Mouse (Mus musculus) kidney, embryonic 16.5 days (tissue): ENCODE measurements around the gene Avpr2. TPM values are rescaled to one million over a fixed set of nuclear protein-coding genes. Genes with fewer than 3 reads are reported as not detected.
A peak's percentile ranks its signal among the peaks of the same experiment; 100 is the strongest.

Experiments
- ATAC-seq: fragments of 200-750 bp; cut with Nextera tagmentation; 2 replicates; pipeline ENCODE4 v1.8.0; 2017; ENCODE audit warnings: moderate TSS enrichment; ENCODE audit not compliant: low FRiP score, low TSS enrichment
- H3K27ac ChIP-seq: fragments of 300-500 bp; sonication (generic); 2 replicates; pipeline ENCODE4 v1.5.1; 2014; ENCODE audit warnings: low read length
- H3K27me3 ChIP-seq: fragments of 300-500 bp; sonication (generic); 2 replicates; pipeline ENCODE4 v1.6.1; 2014; ENCODE audit warnings: low read length, control low read depth, mixed read lengths; ENCODE audit not compliant: insufficient read depth
- H3K36me3 ChIP-seq: fragments of 300-500 bp; sonication (generic); 2 replicates; pipeline ENCODE4 v1.6.1; 2014; ENCODE audit warnings: low read length, control low read depth, mixed read lengths; ENCODE audit not compliant: insufficient read depth
- H3K4me1 ChIP-seq: fragments of 300-500 bp; sonication (generic); 2 replicates; pipeline ENCODE4 v1.6.1; 2014; ENCODE audit warnings: low read length, control low read depth, mixed read lengths; ENCODE audit not compliant: insufficient read depth
- H3K4me2 ChIP-seq: fragments of 300-500 bp; sonication (generic); replicated peaks from 2 replicates; pipeline ENCODE4 v1.6.1; 2014; ENCODE audit warnings: low read depth, low read length
- H3K4me3 ChIP-seq: fragments of 300-500 bp; sonication (generic); 2 replicates; pipeline ENCODE4 v1.5.1; 2014; ENCODE audit warnings: mild to moderate bottlenecking, low read length
- H3K9ac ChIP-seq: fragments of 300-500 bp; sonication (generic); replicated peaks from 2 replicates; pipeline ENCODE4 v1.6.1; 2014; ENCODE audit warnings: low read length
- H3K9me3 ChIP-seq: fragments of 300-500 bp; sonication (generic); 2 replicates; pipeline ENCODE4 v1.6.1; 2016; ENCODE audit warnings: low read length, control low read depth
- WGBS: fragments of 180-500 bp; shearing (Covaris S2); extraction: QIAGEN DNeasy Blood & Tissue Kit; methylation state at CpG from one replicate; pipeline ENCODE4 v1.1.7; 2014; 5-methylcytosine and 5-hydroxymethylcytosine counted together
- polyA plus RNA-seq: library from polyadenylated mRNA; unstranded; fragments of >200 nt; fragmentation: Nextera tagmentation; extraction: Ambion mirVana; gene quantifications from 2 replicates; pipeline ENCODE4 v1.2.1, GENCODE M21; 2015

Avpr2 gene
- polyA plus RNA-seq, 1 experiment from 2014 or later = 7.7 TPM

GRCm38 (mm10) chrX:73911588-73911987 is 19.7 kb downstream of the Avpr2 start:
- Histone ChIP-seq H3K9ac (no peak overlapping the region), H3K27me3 (no peaks in the 10 kb centered on the region; the same call in 1 of the 2 replicates), H3K36me3 (no peaks in the 10 kb centered on the region), H3K4me1 (no peaks in the 10 kb centered on the region), H3K4me2 (no peak overlapping the region), H3K4me3 (no peak overlapping the region), H3K27ac (no peak overlapping the region), H3K9me3 (no peaks in the 10 kb centered on the region)
- ATAC-seq = no peak
- 91% methylated on average over 2 of the region's 2 CpGs for WGBS

- no peaks in the 10 kb centered on the region for H3K4me1 ChIP-seq
- H3K4me3 ChIP-seq = peak overlapping the region; percentile 21; the same call in 1 of the 2 replicates
Measured at GRCm38 (mm10) chrX:73914827-73915703, 23.2 kb downstream of the Avpr2 start.

GRCm38 (mm10) chrX:73916945-73917344 is 25.0 kb downstream of the Avpr2 start:
- H3K9me3 ChIP-seq = no peaks in the 10 kb centered on the region
- H3K4me1 ChIP-seq = peaks cover 6% of the 10 kb centered on the region
- H3K27ac ChIP-seq = no peak overlapping the region
- H3K9ac ChIP-seq = no peak overlapping the region
- no peaks in the 10 kb centered on the region for H3K27me3 ChIP-seq
- no peak for ATAC-seq
- H3K4me2 ChIP-seq = no peak overlapping the region
- peaks cover 9% of the 10 kb centered on the region; the same call in 1 of the 2 replicates for H3K36me3 ChIP-seq
- 84% methylated on average over 8 of the region's 8 CpGs for WGBS
- no peak overlapping the region for H3K4me3 ChIP-seq

More at GRCm38 (mm10) chrX:73914827-73915703, 23.2 kb downstream of the Avpr2 start:
- Histone ChIP-seq H3K27ac (peak overlapping the region; percentile 83), H3K36me3 (peaks cover 9% of the 10 kb centered on the region; the same call in 1 of the 2 replicates), H3K9me3 (no peaks in the 10 kb centered on the region), H3K27me3 (no peaks in the 10 kb centered on the region), H3K9ac (peak overlapping the region; percentile 45), H3K4me2 (peak overlapping the region; percentile 37)
- WGBS = 34% methylated on average over 31 of the region's 31 CpGs
- ATAC-seq = peak; percentile 98

GRCm38 (mm10) chrX:73918631-73919030 is 26.7 kb downstream of the Avpr2 start:
- no peak overlapping the region for H3K4me2 ChIP-seq
- H3K36me3 ChIP-seq = peaks cover 9% of the 10 kb centered on the region; the same call in 1 of the 2 replicates
- H3K27me3 ChIP-seq = no peaks in the 10 kb centered on the region
- H3K9me3 ChIP-seq = no peaks in the 10 kb centered on the region
- no peak overlapping the region for H3K4me3 ChIP-seq
- 80% methylated on average over 5 of the region's 5 CpGs for WGBS
- no peak overlapping the region for H3K27ac ChIP-seq
- peaks cover 8% of the 10 kb centered on the region for H3K4me1 ChIP-seq
- no peak overlapping the region for H3K9ac ChIP-seq
- no peak for ATAC-seq

- Histone ChIP-seq H3K4me3 (peak overlapping the region; percentile 64), H3K9me3 (no peaks in the 10 kb centered on the region), H3K36me3 (peaks cover 9% of the 10 kb centered on the region; the same call in 1 of the 2 replicates), H3K9ac (peak overlapping the region; percentile 79), H3K27me3 (peaks cover 3% of the 10 kb centered on the region; the same call in 1 of the 2 replicates), H3K4me2 (peak overlapping the region; percentile 66), H3K27ac (peak overlapping the region; percentile 79), H3K4me1 (peaks cover 8% of the 10 kb centered on the region)
- ATAC-seq = peak; percentile 57
- 28% methylated on average over 34 of the region's 34 CpGs for WGBS
Measured at GRCm38 (mm10) chrX:73921285-73921822, 29.5 kb downstream of the Avpr2 start.

GRCm38 (mm10) chrX:73921823-73922549 is 30.1 kb downstream of the Avpr2 start, which contains the start of the genes Arhgap4 and Naa10:
TSS of gene Arhgap4 (minus strand) at chrX:73921870.
TSS of gene Naa10 (minus strand) at chrX:73921944.
- no peaks in the 10 kb centered on the region for H3K9me3 ChIP-seq
- peak within 1 kb of the TSS; percentile 79 for H3K27ac ChIP-seq
- peak within 1 kb of the TSS; percentile 64 for H3K4me3 ChIP-seq
- WGBS = 26% methylated on average over 43 of the region's 43 CpGs
- ATAC-seq = peak; percentile 97
- H3K4me2 ChIP-seq = peak within 1 kb of the TSS; percentile 72
- peak within 1 kb of the TSS; percentile 79 for H3K9ac ChIP-seq
- H3K36me3 ChIP-seq = peaks cover 9% of the 10 kb centered on the region; the same call in 1 of the 2 replicates
- peaks cover 8% of the 10 kb centered on the region for H3K4me1 ChIP-seq
- peaks cover 3% of the 10 kb centered on the region; the same call in 1 of the 2 replicates for H3K27me3 ChIP-seq

GRCm38 (mm10) chrX:73922550-73922882 is 30.6 kb downstream of the Avpr2 start:
- peaks cover 8% of the 10 kb centered on the region for H3K4me1 ChIP-seq
- H3K9ac ChIP-seq = peak overlapping the region; percentile 68
- H3K36me3 ChIP-seq = peaks cover 8% of the 10 kb centered on the region; the same call in 1 of the 2 replicates
- peak overlapping the region; percentile 64 for H3K4me3 ChIP-seq
- peak overlapping the region; percentile 79; the same call in 1 of the 2 replicates for H3K27ac ChIP-seq
- H3K27me3 ChIP-seq = peaks cover 3% of the 10 kb centered on the region; the same call in 1 of the 2 replicates
- WGBS = 81% methylated on average over 8 of the region's 8 CpGs
- H3K9me3 ChIP-seq = no peaks in the 10 kb centered on the region
- no peak for ATAC-seq
- peak overlapping the region; percentile 72 for H3K4me2 ChIP-seq

GRCm38 (mm10) chrX:73930402-73931062 is 38.6 kb downstream of the Avpr2 start, which contains the start of gene Renbp:
TSS of gene Renbp (minus strand) at chrX:73930850.
- peak within 1 kb of the TSS; percentile 48 for H3K4me2 ChIP-seq
- no peaks in the 10 kb centered on the region for H3K9me3 ChIP-seq
- 44% methylated on average over 17 of the region's 17 CpGs for WGBS
- peak within 1 kb of the TSS; percentile 46 for H3K4me3 ChIP-seq
- H3K36me3 ChIP-seq = no peaks in the 10 kb centered on the region
- H3K27ac ChIP-seq = no peak within 1 kb of the TSS
- peaks cover 3% of the 10 kb centered on the region; the same call in 1 of the 2 replicates for H3K27me3 ChIP-seq
- no peaks in the 10 kb centered on the region for H3K4me1 ChIP-seq
- ATAC-seq = peak; percentile 96
- peak within 1 kb of the TSS; percentile 48 for H3K9ac ChIP-seq

- H3K4me3 ChIP-seq = no peak overlapping the region
- no peaks in the 10 kb centered on the region for H3K4me1 ChIP-seq
- H3K4me2 ChIP-seq = no peak overlapping the region
- no peaks in the 10 kb centered on the region for H3K9me3 ChIP-seq
- no peak for ATAC-seq
- WGBS = 85% methylated on average over 2 of the region's 2 CpGs
- H3K27me3 ChIP-seq = no peaks in the 10 kb centered on the region; the same call in 1 of the 2 replicates
- H3K27ac ChIP-seq = no peak overlapping the region
- no peak overlapping the region for H3K9ac ChIP-seq
- H3K36me3 ChIP-seq = no peaks in the 10 kb centered on the region
Measured at GRCm38 (mm10) chrX:73931871-73932270, 40.0 kb downstream of the Avpr2 start.
